Comparison of ENCODE assay signal across 8 mouse cellular contexts in genomic region chr14:103098213-103098586, GRCm38 (mm10). TPM values are rescaled to one million over a fixed set of nuclear protein-coding genes. Genes with fewer than 3 reads are reported as not detected.
DNase-seq lines count a peak whose midpoint lies in the region; ATAC-seq lines count a peak whose summit lies in the region.

No protein-coding gene starts in this region.

- peak overlapping the region; percentile 89 for H3K4me3 ChIP-seq in heart, embryonic 10.5 days
- H3K4me3 ChIP-seq in forebrain, embryonic 13.5 days: peak overlapping the region; percentile 83
- peak overlapping the region; percentile 84 for H3K4me3 ChIP-seq in liver, embryonic 15.5 days (replicated peaks)

- H3K9ac ChIP-seq in forebrain, embryonic 13.5 days: peak overlapping the region; percentile 96
- peak overlapping the region; percentile 100 for H3K9ac ChIP-seq in liver, embryonic 15.5 days

- no peaks in the 10 kb centered on the region for H3K9me3 ChIP-seq in heart, embryonic 10.5 days
- no peaks in the 10 kb centered on the region for H3K9me3 ChIP-seq in forebrain, embryonic 13.5 days (replicated peaks)
- no peaks in the 10 kb centered on the region for H3K9me3 ChIP-seq in liver, embryonic 15.5 days (replicated peaks)

- WGBS in heart, embryonic 10.5 days: 6% methylated on average over 2 of the region's 2 CpGs
- 1% methylated on average over 2 of the region's 2 CpGs for WGBS in forebrain, embryonic 13.5 days
- 2% methylated on average over 2 of the region's 2 CpGs for WGBS in liver, embryonic 15.5 days (ENCODE audit: insufficient replicate concordance)

- H3K27me3 ChIP-seq in heart, embryonic 10.5 days (ENCODE audit: insufficient read depth, poor library complexity, severe bottlenecking): no peaks in the 10 kb centered on the region
- H3K27me3 ChIP-seq in forebrain, embryonic 13.5 days: no peaks in the 10 kb centered on the region
- H3K27me3 ChIP-seq in liver, embryonic 15.5 days: no peaks in the 10 kb centered on the region

- peak overlapping the region; percentile 69 for H3K4me2 ChIP-seq in forebrain, embryonic 13.5 days
- H3K4me2 ChIP-seq in liver, embryonic 15.5 days: peak overlapping the region; percentile 70

- no peak for ATAC-seq in forebrain, embryonic 13.5 days
- ATAC-seq in liver, embryonic 15.5 days (ENCODE audit: insufficient read depth): no peak

- peak overlapping the region; percentile 100 for H3K27ac ChIP-seq in heart, embryonic 10.5 days
- no peak overlapping the region for H3K27ac ChIP-seq in forebrain, embryonic 13.5 days
- peak overlapping the region; percentile 100 for H3K27ac ChIP-seq in liver, embryonic 15.5 days (replicated peaks)

- peaks cover 18% of the 10 kb centered on the region for H3K36me3 ChIP-seq in heart, embryonic 10.5 days
- peaks cover 11% of the 10 kb centered on the region for H3K36me3 ChIP-seq in forebrain, embryonic 13.5 days (ENCODE audit: poor library complexity, severe bottlenecking)
- H3K36me3 ChIP-seq in liver, embryonic 15.5 days (replicated peaks): peaks cover 32% of the 10 kb centered on the region

- H3K4me1 ChIP-seq in heart, embryonic 10.5 days: peaks cover 16% of the 10 kb centered on the region; the same call in 1 of the 2 replicates
- peaks cover 28% of the 10 kb centered on the region for H3K4me1 ChIP-seq in forebrain, embryonic 13.5 days
- peaks cover 32% of the 10 kb centered on the region for H3K4me1 ChIP-seq in liver, embryonic 15.5 days (replicated peaks)

- DNase-seq in heart, embryonic 10.5 days (ENCODE audit: low spot score): no peak
- no peak for DNase-seq in heart, adult 9 months (ENCODE audit: low spot score in 2 of 2)
- peak; percentile 30 for DNase-seq in 416B (ENCODE audit: low read depth)
- no peak for DNase-seq in urinary bladder, postnatal 14 days (ENCODE audit: low spot score)
- DNase-seq in embryo, embryonic 9.5 days (ENCODE audit: extremely low spot score): no peak
- DNase-seq in right cerebral cortex, adult 2 months (ENCODE audit: low spot score in 2 of 2): no peak

RNA-seq across cellular contexts. Expression of gene Fbxl3, which starts 1.2 kb away (rescaled TPM):
- 18.4 TPM in 2 replicates for polyA plus RNA-seq in heart, embryonic 10.5 days (2016; fragmentation: Nextera tagmentation; extraction: Ambion mirVana)
- polyA plus RNA-seq in forebrain, embryonic 13.5 days (2015; fragmentation: Nextera tagmentation; extraction: Ambion mirVana): 20.2 and 21.5 TPM in 2 replicates
- 12.7 and 13.7 TPM in 2 replicates for polyA plus RNA-seq in liver, embryonic 15.5 days (2015; fragmentation: Nextera tagmentation; extraction: Ambion mirVana)

RNA-seq across cellular contexts. Expression of gene Cln5, which starts 28.2 kb away (rescaled TPM):
- 28.3 and 30.5 TPM in 2 replicates for polyA plus RNA-seq in heart, embryonic 10.5 days (2016; fragmentation: Nextera tagmentation; extraction: Ambion mirVana)
- polyA plus RNA-seq in forebrain, embryonic 13.5 days (2015; fragmentation: Nextera tagmentation; extraction: Ambion mirVana): 11.1 and 11.8 TPM in 2 replicates
- 18.0 and 18.1 TPM in 2 replicates for polyA plus RNA-seq in liver, embryonic 15.5 days (2015; fragmentation: Nextera tagmentation; extraction: Ambion mirVana)

RNA-seq across cellular contexts. Expression of gene Acod1, which starts 51.4 kb away (rescaled TPM):
- 0.08 TPM in 1 of 2 replicates, not detected in the other for polyA plus RNA-seq in heart, embryonic 10.5 days (2016; fragmentation: Nextera tagmentation; extraction: Ambion mirVana)
- polyA plus RNA-seq in forebrain, embryonic 13.5 days (2015; fragmentation: Nextera tagmentation; extraction: Ambion mirVana): not detected in 2 replicates
- polyA plus RNA-seq in liver, embryonic 15.5 days (2015; fragmentation: Nextera tagmentation; extraction: Ambion mirVana): 0.03 and 0.06 TPM in 2 replicates
